In genomic region chr11:118475496-118476083, GRCm38 (mm10) we compare ENCODE assay signal across 27 mouse cellular contexts. TPM values are rescaled to one million over a fixed set of nuclear protein-coding genes. Genes with fewer than 3 reads are reported as not detected.
DNase-seq lines count a peak whose midpoint lies in the region; ATAC-seq and TF ChIP-seq lines count a peak whose summit lies in the region.
"Had no signal": no experiment of that assay in that cellular context is flagged by ENCODE, and none has a peak within 500 bp of the region (broad histone marks: within the 10 kb centered on the region; RNA-seq: fewer than 3 reads in every experiment).

No protein-coding gene starts in this region.

- peaks cover 16% of the 10 kb centered on the region for H3K36me3 ChIP-seq in liver, embryonic 13.5 days
- no peaks in the 10 kb centered on the region; the same call in 1 of the 2 replicates for H3K36me3 ChIP-seq in intestine, embryonic 15.5 days
- H3K36me3 ChIP-seq in intestine, postnatal 0 days (ENCODE audit: control insufficient read depth, insufficient read depth), result peaks cover 10% of the 10 kb centered on the region; the same call in 1 of the 2 replicates
- H3K36me3 ChIP-seq in hindbrain, embryonic 12.5 days, result no peaks in the 10 kb centered on the region
- H3K36me3 ChIP-seq: embryonic facial prominence, embryonic 13.5 days; forebrain, embryonic 12.5 days; forebrain, embryonic 15.5 days; heart, embryonic 15.5 days; hindbrain, embryonic 15.5 days had no signal

- DNase-seq in liver, embryonic 13.5 days, result no peak
- DNase-seq in liver, result no peak
- DNase-seq in MN1 (ENCODE audit: low spot score), result no peak
- DNase-seq: adrenal gland, adult 8-10 months; adrenal gland, postnatal 25 days; cerebellum, adult 11-12 months; cerebellum, adult 8-10 months; cerebellum, postnatal 10 days; cerebellum, postnatal 36 days; embryo, embryonic 11 days; gastrocnemius, postnatal 10 days; gastrocnemius, postnatal 36 days; heart, postnatal 10 days; heart, postnatal 36 days had no signal

- H3K4me2 ChIP-seq in liver, embryonic 13.5 days, result no peak overlapping the region
- peak overlapping the region; percentile 91 for H3K4me2 ChIP-seq in intestine, embryonic 15.5 days (replicated peaks)
- peak overlapping the region; percentile 93 for H3K4me2 ChIP-seq in intestine, postnatal 0 days (replicated peaks; ENCODE audit: low read depth)
- no peak overlapping the region for H3K4me2 ChIP-seq in hindbrain, embryonic 12.5 days (replicated peaks)

- H3K27ac ChIP-seq in liver, embryonic 13.5 days, result peak overlapping the region; percentile 27; the same call in 1 of the 2 replicates
- peak overlapping the region; percentile 73 for H3K27ac ChIP-seq in intestine, embryonic 15.5 days
- peak overlapping the region; percentile 85 for H3K27ac ChIP-seq in intestine, postnatal 0 days (ENCODE audit: low read depth, low read length)
- no peak overlapping the region for H3K27ac ChIP-seq in hindbrain, embryonic 12.5 days
- H3K27ac ChIP-seq: embryonic facial prominence, embryonic 13.5 days; forebrain, embryonic 12.5 days; forebrain, embryonic 15.5 days; heart, embryonic 15.5 days; hindbrain, embryonic 15.5 days had no signal

- TF ChIP-seq CTCF in intestine, postnatal 0 days (IDR thresholded peaks at IDR 0.05; ENCODE audit: low read depth), result no peak

- no peak overlapping the region for H3K9ac ChIP-seq in liver, embryonic 13.5 days
- no peak overlapping the region for H3K9ac ChIP-seq in intestine, embryonic 15.5 days
- H3K9ac ChIP-seq in intestine, postnatal 0 days (ENCODE audit: low read depth, low read length), result no peak overlapping the region
- H3K9ac ChIP-seq in hindbrain, embryonic 12.5 days, result no peak overlapping the region
- H3K9ac ChIP-seq: embryonic facial prominence, embryonic 13.5 days; forebrain, embryonic 15.5 days; heart, embryonic 12.5 days; heart, embryonic 15.5 days; hindbrain, embryonic 15.5 days had no signal

- no peak overlapping the region for H3K4me3 ChIP-seq in liver, embryonic 13.5 days (replicated peaks)
- no peak overlapping the region for H3K4me3 ChIP-seq in intestine, embryonic 15.5 days (replicated peaks)
- peak overlapping the region; percentile 68 for H3K4me3 ChIP-seq in intestine, postnatal 0 days (ENCODE audit: low read depth, low read length)
- H3K4me3 ChIP-seq in hindbrain, embryonic 12.5 days, result no peak overlapping the region

- 77% methylated on average over 7 of the region's 7 CpGs for WGBS in liver, embryonic 13.5 days (ENCODE audit: insufficient replicate concordance)
- 60% methylated on average over 7 of the region's 7 CpGs for whole genome bisulfite sequencing in intestine, embryonic 15.5 days
- 48% methylated on average over 7 of the region's 7 CpGs for WGBS in intestine, postnatal 0 days
- WGBS in hindbrain, embryonic 12.5 days, result 92% methylated on average over 7 of the region's 7 CpGs

- H3K9me3 ChIP-seq in liver, embryonic 13.5 days (replicated peaks), result no peaks in the 10 kb centered on the region
- no peaks in the 10 kb centered on the region for H3K9me3 ChIP-seq in intestine, embryonic 15.5 days
- H3K9me3 ChIP-seq in intestine, postnatal 0 days (ENCODE audit: control insufficient read depth), result no peaks in the 10 kb centered on the region
- no peaks in the 10 kb centered on the region for H3K9me3 ChIP-seq in hindbrain, embryonic 12.5 days (replicated peaks)
- H3K9me3 ChIP-seq: embryonic facial prominence, embryonic 10.5 days; embryonic facial prominence, embryonic 13.5 days; forebrain, embryonic 12.5 days; forebrain, embryonic 15.5 days; heart, embryonic 12.5 days; heart, embryonic 15.5 days; hindbrain, embryonic 15.5 days had no signal

- H3K4me1 ChIP-seq in liver, embryonic 13.5 days (replicated peaks), result peaks cover 68% of the 10 kb centered on the region
- H3K4me1 ChIP-seq in intestine, embryonic 15.5 days (replicated peaks), result peaks cover 22% of the 10 kb centered on the region
- peaks cover 6% of the 10 kb centered on the region; the same call in 1 of the 2 replicates for H3K4me1 ChIP-seq in intestine, postnatal 0 days (replicated peaks; ENCODE audit: control insufficient read depth, insufficient read depth, low read length)
- peaks cover 13% of the 10 kb centered on the region for H3K4me1 ChIP-seq in hindbrain, embryonic 12.5 days

- no peak for ATAC-seq in liver, embryonic 13.5 days (ENCODE audit: low read depth)
- 0 out of 2 replicates have a peak, but pooled peaks have one; percentile 19 for ATAC-seq in intestine, embryonic 15.5 days
- ATAC-seq in intestine, postnatal 0 days, result peak; percentile 63
- ATAC-seq in hindbrain, embryonic 12.5 days (ENCODE audit: low FRiP score), result no peak
- ATAC-seq: activated CD4-positive, CD25-positive, alpha-beta regulatory T cell, adult 4 months; CD4-positive, CD25-positive, alpha-beta regulatory T cell, adult 4 months had no signal

- H3K27me3 ChIP-seq in liver, embryonic 13.5 days, result no peaks in the 10 kb centered on the region
- H3K27me3 ChIP-seq in intestine, embryonic 15.5 days (replicated peaks), result no peaks in the 10 kb centered on the region
- no peaks in the 10 kb centered on the region for H3K27me3 ChIP-seq in intestine, postnatal 0 days (replicated peaks; ENCODE audit: control insufficient read depth, insufficient read depth, low read length)
- no peaks in the 10 kb centered on the region for H3K27me3 ChIP-seq in hindbrain, embryonic 12.5 days
- H3K27me3 ChIP-seq: embryonic facial prominence, embryonic 13.5 days; forebrain, embryonic 12.5 days; forebrain, embryonic 15.5 days; heart, embryonic 12.5 days; heart, embryonic 15.5 days; hindbrain, embryonic 15.5 days had no signal

RNA-seq across cellular contexts. Expression of gene Engase, which starts 1.0 kb away (rescaled TPM):
- 8.1 and 8.8 TPM in 2 replicates for polyA plus RNA-seq in liver, embryonic 13.5 days (2015; fragmentation: Nextera tagmentation; extraction: Ambion mirVana)
- polyA plus RNA-seq in intestine, embryonic 15.5 days (2015; fragmentation: Nextera tagmentation; extraction: Ambion mirVana), result 13.1 and 14.7 TPM in 2 replicates
- 11.3 and 11.7 TPM in 2 replicates for polyA plus RNA-seq in intestine, postnatal 0 days (2015; fragmentation: Nextera tagmentation; extraction: Ambion mirVana)
- polyA plus RNA-seq in hindbrain, embryonic 12.5 days (2016; fragmentation: Nextera tagmentation; extraction: Ambion mirVana), result 7.1 and 7.2 TPM in 2 replicates

RNA-seq across cellular contexts. Expression of gene C1qtnf1, which starts 47.6 kb away (rescaled TPM):
- 1.1 and 1.4 TPM in 2 replicates for polyA plus RNA-seq in liver, embryonic 13.5 days (2015; fragmentation: Nextera tagmentation; extraction: Ambion mirVana)
- 6.3 and 6.6 TPM in 2 replicates for polyA plus RNA-seq in intestine, embryonic 15.5 days (2015; fragmentation: Nextera tagmentation; extraction: Ambion mirVana)
- polyA plus RNA-seq in intestine, postnatal 0 days (2015; fragmentation: Nextera tagmentation; extraction: Ambion mirVana), result 5.2 and 6.1 TPM in 2 replicates
- polyA plus RNA-seq in hindbrain, embryonic 12.5 days (2016; fragmentation: Nextera tagmentation; extraction: Ambion mirVana), result 3.0 and 4.4 TPM in 2 replicates
- polyA plus RNA-seq: activated CD4-positive, CD25-positive, alpha-beta regulatory T cell, adult 4 months; CD4-positive, CD25-positive, alpha-beta regulatory T cell, adult 4 months; erythroblast, embryonic 14.5 days had no signal

RNA-seq across cellular contexts. Expression of gene Cant1, which starts 56.7 kb away (rescaled TPM):
- polyA plus RNA-seq in liver, embryonic 13.5 days (2015; fragmentation: Nextera tagmentation; extraction: Ambion mirVana), result 8.3 and 9.4 TPM in 2 replicates
- 39.7 and 44.3 TPM in 2 replicates for polyA plus RNA-seq in intestine, embryonic 15.5 days (2015; fragmentation: Nextera tagmentation; extraction: Ambion mirVana)
- 35.0 and 36.1 TPM in 2 replicates for polyA plus RNA-seq in intestine, postnatal 0 days (2015; fragmentation: Nextera tagmentation; extraction: Ambion mirVana)
- polyA plus RNA-seq in hindbrain, embryonic 12.5 days (2016; fragmentation: Nextera tagmentation; extraction: Ambion mirVana), result 28.4 and 31.3 TPM in 2 replicates

Comparison
In these comparisons a context has a peak if more than half of its experiments do, and no peak if none do; other contexts are left out.
1. ATAC-seq: peak in intestine, embryonic 15.5 days (single experiment) and intestine, postnatal 0 days (single experiment); none in liver, embryonic 13.5 days (single experiment) and hindbrain, embryonic 12.5 days (single experiment).
2. H3K4me2 ChIP-seq: peak in intestine, embryonic 15.5 days (single experiment) and intestine, postnatal 0 days (single experiment); none in liver, embryonic 13.5 days (single experiment) and hindbrain, embryonic 12.5 days (single experiment).